Mouse (Mus musculus): ENCODE measurements around the gene Trpm7. TPM values are rescaled to one million over a fixed set of nuclear protein-coding genes. Genes with fewer than 3 reads are reported as not detected.

Trpm7 gene
- polyA plus RNA-seq, 1 experiment from 2014 or later = 40.5 TPM

DNA sequence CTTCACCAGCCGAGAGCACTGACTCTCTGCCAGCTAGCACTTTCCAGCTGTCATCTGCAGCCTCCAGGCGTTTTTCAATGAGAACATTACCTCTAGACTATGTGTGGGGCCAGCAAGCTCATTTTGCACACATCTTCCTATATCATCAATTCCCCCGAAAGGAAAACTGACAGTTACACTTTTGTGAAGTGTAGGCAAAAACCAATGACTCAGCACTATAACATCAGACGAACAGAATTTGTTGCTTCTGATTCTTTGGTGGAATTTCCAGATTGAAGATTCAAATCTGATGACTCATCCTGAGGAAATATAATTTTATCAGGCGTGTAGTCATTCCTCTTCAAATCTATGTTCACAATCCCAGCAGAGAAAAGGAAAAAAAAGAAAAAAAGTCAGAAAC lies 83.4 kb downstream of the Trpm7 start:
- no peak overlapping the region for H3K4me2 ChIP-seq (ENCODE audit: low read depth, low read length)
- H3K27me3 ChIP-seq (ENCODE audit: control insufficient read depth, insufficient read depth, low read length) = no peaks in the 10 kb centered on the region
- peaks cover 5% of the 10 kb centered on the region for H3K4me1 ChIP-seq (ENCODE audit: control insufficient read depth, insufficient read depth, low read length)
- H3K9me3 ChIP-seq (replicated peaks; ENCODE audit: control insufficient read depth, low read length) = no peaks in the 10 kb centered on the region
- WGBS = 76% methylated on average over 5 of the region's 5 CpGs
- no peak overlapping the region for H3K9ac ChIP-seq (ENCODE audit: low read length)
- H3K4me3 ChIP-seq (replicated peaks; ENCODE audit: low read length) = no peak overlapping the region
- H3K27ac ChIP-seq (ENCODE audit: low read length) = no peak overlapping the region
- no peak for ATAC-seq (ENCODE audit: insufficient read depth, low FRiP score)
- H3K36me3 ChIP-seq (ENCODE audit: control insufficient read depth, insufficient read depth, low read length) = peaks cover 12% of the 10 kb centered on the region

DNA sequence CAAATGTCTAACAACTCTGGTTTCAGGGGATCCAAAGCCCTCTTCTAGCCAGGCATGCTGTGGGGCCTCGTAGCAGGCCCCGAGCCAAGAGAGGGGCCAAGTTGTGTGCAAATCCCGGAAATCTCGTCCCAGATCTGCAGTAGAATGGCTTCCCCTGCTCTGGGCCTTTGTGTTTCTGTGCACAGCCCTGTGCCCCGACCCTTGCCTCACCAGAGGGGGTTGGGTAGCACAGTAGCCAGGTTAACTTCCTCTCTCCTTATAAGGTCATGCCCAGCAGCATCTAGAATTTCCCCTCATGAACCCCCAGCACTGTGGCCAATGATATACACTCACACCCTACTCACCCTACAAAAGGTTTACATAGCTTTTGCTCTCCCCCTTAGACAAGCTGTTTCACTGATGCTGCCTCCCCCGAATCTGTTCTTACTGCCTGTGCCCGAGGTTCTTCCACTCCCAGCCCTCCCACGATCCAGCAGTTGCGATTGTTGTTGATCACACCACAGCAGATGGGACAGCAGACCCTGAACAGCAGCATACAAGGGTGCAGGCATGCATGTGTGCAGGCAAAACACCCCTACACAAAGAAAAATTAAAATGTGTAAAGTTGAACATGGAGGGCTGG lies 88.2 kb downstream of the Trpm7 start:
- peak overlapping the region; percentile 44; the same call in 1 of the 2 replicates for H3K27ac ChIP-seq (ENCODE audit: low read length)
- H3K27me3 ChIP-seq (ENCODE audit: control insufficient read depth, insufficient read depth, low read length) = no peaks in the 10 kb centered on the region
- no peaks in the 10 kb centered on the region for H3K9me3 ChIP-seq (replicated peaks; ENCODE audit: control insufficient read depth, low read length)
- 0 out of 2 replicates have a peak, but pooled peaks cover 2% of the 10 kb centered on the region for H3K36me3 ChIP-seq (ENCODE audit: control insufficient read depth, insufficient read depth, low read length)
- no peak overlapping the region for H3K9ac ChIP-seq (ENCODE audit: low read length)
- WGBS = 31% methylated on average over 9 of the region's 9 CpGs
- H3K4me3 ChIP-seq (replicated peaks; ENCODE audit: low read length) = no peak overlapping the region
- H3K4me1 ChIP-seq (ENCODE audit: control insufficient read depth, insufficient read depth, low read length) = peaks cover 9% of the 10 kb centered on the region
- peak; percentile 71 for ATAC-seq (ENCODE audit: insufficient read depth, low FRiP score)
- no peak overlapping the region for H3K4me2 ChIP-seq (ENCODE audit: low read depth, low read length)

DNA sequence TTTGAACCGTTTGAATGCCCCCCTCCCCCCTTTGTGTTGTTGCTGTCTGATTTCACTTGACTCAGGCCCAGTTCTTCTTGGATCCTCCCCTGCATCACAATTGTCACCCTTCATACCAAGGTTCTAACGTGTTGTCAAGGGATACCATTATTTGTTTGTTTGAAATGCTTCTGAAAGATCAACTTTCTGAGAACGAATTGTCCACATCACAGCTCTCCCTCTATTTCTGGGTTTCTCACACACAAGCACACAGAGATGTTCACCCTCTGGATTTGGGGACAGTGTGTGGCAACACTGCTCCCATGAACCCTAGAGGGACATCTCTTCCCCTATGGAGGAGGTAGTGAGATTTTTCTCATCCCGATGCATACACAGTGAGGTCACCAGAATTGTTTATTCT lies 92.7 kb downstream of the Trpm7 start, which contains the start of gene Usp50:
TSS of gene Usp50 (minus strand) at position 101 of the 400 bp plus-strand sequence.
- Histone ChIP-seq H3K36me3 (ENCODE audit: control insufficient read depth, insufficient read depth, low read length) (no peaks in the 10 kb centered on the region), H3K27me3 (ENCODE audit: control insufficient read depth, insufficient read depth, low read length) (no peaks in the 10 kb centered on the region), H3K4me1 (ENCODE audit: control insufficient read depth, insufficient read depth, low read length) (peaks cover 9% of the 10 kb centered on the region), H3K4me2 (ENCODE audit: low read depth, low read length) (no peak within 1 kb of the TSS), H3K4me3 (replicated peaks; ENCODE audit: low read length) (no peak within 1 kb of the TSS), H3K9me3 (replicated peaks; ENCODE audit: control insufficient read depth, low read length) (no peaks in the 10 kb centered on the region), H3K9ac (ENCODE audit: low read length) (no peak within 1 kb of the TSS), H3K27ac (ENCODE audit: low read length) (no peak within 1 kb of the TSS)
- no peak for ATAC-seq (ENCODE audit: insufficient read depth, low FRiP score)
- 61% methylated on average over 4 of the region's 4 CpGs for WGBS

DNA sequence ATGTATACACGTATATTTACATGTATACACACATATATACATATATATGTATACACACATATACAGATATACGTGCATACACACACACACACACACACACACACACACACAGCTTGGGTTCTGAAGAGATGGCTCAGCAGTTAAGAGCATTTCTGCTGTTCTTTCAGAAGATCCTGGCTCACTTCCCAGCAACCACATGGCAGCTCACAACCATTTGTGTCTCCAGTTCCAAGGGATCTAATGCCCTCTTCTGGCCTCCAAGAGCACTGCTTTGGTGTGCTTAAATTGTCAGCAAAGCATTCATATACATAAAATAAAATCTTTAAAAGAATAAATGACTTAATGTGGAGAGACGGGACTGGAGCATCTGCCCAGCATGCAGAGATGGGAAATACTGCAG lies 93.6 kb downstream of the Trpm7 start:
- no peak for ATAC-seq (ENCODE audit: insufficient read depth, low FRiP score)
- no peaks in the 10 kb centered on the region for H3K9me3 ChIP-seq (replicated peaks; ENCODE audit: control insufficient read depth, low read length)
- no peaks in the 10 kb centered on the region for H3K36me3 ChIP-seq (ENCODE audit: control insufficient read depth, insufficient read depth, low read length)
- H3K4me2 ChIP-seq (ENCODE audit: low read depth, low read length) = no peak overlapping the region
- WGBS = 69% methylated on average over 3 of the region's 3 CpGs
- no peak overlapping the region for H3K9ac ChIP-seq (ENCODE audit: low read length)
- no peaks in the 10 kb centered on the region for H3K27me3 ChIP-seq (ENCODE audit: control insufficient read depth, insufficient read depth, low read length)
- H3K4me1 ChIP-seq (ENCODE audit: control insufficient read depth, insufficient read depth, low read length) = peaks cover 2% of the 10 kb centered on the region
- H3K4me3 ChIP-seq (replicated peaks; ENCODE audit: low read length) = no peak overlapping the region
- H3K27ac ChIP-seq (ENCODE audit: low read length) = no peak overlapping the region

DNA sequence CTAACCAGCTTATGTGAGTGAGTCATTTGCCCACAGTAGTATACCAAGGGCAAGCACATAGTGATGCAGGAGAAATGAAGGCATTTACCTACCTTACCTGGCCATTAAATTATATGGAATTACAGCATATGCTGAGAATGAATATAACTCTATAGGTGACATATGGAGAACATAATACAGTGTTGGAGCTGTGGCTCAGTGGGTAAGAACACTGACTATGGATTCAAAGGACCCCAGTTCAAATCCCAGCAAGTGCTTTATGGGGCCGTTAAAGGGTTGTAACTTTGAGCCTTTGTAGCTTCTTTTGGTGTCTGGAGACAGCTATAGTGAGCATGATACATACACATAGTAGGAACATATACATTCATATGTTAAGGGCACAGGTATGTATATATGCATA lies 94.6 kb downstream of the Trpm7 start:
- no peaks in the 10 kb centered on the region for H3K4me1 ChIP-seq (ENCODE audit: control insufficient read depth, insufficient read depth, low read length)
- no peak overlapping the region for H3K9ac ChIP-seq (ENCODE audit: low read length)
- no peaks in the 10 kb centered on the region for H3K36me3 ChIP-seq (ENCODE audit: control insufficient read depth, insufficient read depth, low read length)
- H3K4me2 ChIP-seq (ENCODE audit: low read depth, low read length) = no peak overlapping the region
- ATAC-seq (ENCODE audit: insufficient read depth, low FRiP score) = no peak
- H3K27me3 ChIP-seq (ENCODE audit: control insufficient read depth, insufficient read depth, low read length) = no peaks in the 10 kb centered on the region
- no peak overlapping the region for H3K27ac ChIP-seq (ENCODE audit: low read length)
- WGBS = 88% methylated on average over 1 of the region's 1 CpGs
- no peak overlapping the region for H3K4me3 ChIP-seq (replicated peaks; ENCODE audit: low read length)
- no peaks in the 10 kb centered on the region for H3K9me3 ChIP-seq (replicated peaks; ENCODE audit: control insufficient read depth, low read length)

DNA sequence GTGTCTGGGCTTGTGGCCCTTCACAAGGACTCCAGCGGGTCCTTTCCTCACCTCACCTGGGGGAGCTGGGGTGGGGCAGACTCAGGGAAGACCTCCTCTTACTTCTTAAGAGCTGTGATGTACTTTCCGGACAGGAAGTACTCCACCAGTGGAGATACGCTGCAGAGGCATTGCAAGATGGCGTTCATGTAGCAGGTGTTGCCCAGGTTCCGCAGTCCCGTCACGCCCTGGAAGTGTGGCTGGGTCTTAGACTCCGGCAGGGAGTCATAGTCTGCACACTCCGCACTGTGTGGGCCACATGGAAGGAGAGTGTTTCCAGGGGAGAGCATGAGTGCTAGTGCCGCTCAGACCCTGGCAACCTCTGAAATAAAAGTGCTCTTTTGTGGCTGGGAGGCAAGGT lies 95.7 kb downstream of the Trpm7 start:
- H3K9me3 ChIP-seq (replicated peaks; ENCODE audit: control insufficient read depth, low read length) = no peaks in the 10 kb centered on the region
- no peak overlapping the region for H3K27ac ChIP-seq (ENCODE audit: low read length)
- no peaks in the 10 kb centered on the region for H3K36me3 ChIP-seq (ENCODE audit: control insufficient read depth, insufficient read depth, low read length)
- no peaks in the 10 kb centered on the region for H3K27me3 ChIP-seq (ENCODE audit: control insufficient read depth, insufficient read depth, low read length)
- 89% methylated on average over 10 of the region's 10 CpGs for WGBS
- H3K9ac ChIP-seq (ENCODE audit: low read length) = no peak overlapping the region
- no peaks in the 10 kb centered on the region for H3K4me1 ChIP-seq (ENCODE audit: control insufficient read depth, insufficient read depth, low read length)
- no peak for ATAC-seq (ENCODE audit: insufficient read depth, low FRiP score)
- no peak overlapping the region for H3K4me3 ChIP-seq (replicated peaks; ENCODE audit: low read length)
- no peak overlapping the region for H3K4me2 ChIP-seq (ENCODE audit: low read depth, low read length)

DNA sequence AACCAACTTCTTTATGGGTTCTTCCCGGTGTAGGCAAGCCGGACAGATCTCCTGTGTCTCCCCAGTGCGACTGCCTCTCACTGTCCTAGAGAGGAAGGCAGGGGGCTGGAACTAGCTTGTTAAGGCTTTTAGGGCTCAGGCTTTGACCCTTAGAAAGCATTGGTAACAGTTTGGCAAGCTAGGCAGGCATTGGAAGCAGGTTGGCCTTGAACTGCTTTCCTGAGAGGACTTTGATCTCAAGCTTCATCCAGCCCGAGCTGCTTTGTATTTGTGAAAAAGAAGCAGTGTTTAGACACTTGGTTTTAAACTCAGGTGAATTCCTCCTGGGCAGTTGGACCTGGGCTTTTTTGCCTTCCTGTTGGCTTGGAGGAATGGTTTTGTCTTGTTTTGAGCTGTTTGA lies 97.2 kb downstream of the Trpm7 start:
- H3K9ac ChIP-seq (ENCODE audit: low read length) = no peak overlapping the region
- no peaks in the 10 kb centered on the region for H3K27me3 ChIP-seq (ENCODE audit: control insufficient read depth, insufficient read depth, low read length)
- H3K4me2 ChIP-seq (ENCODE audit: low read depth, low read length) = no peak overlapping the region
- 73% methylated on average over 4 of the region's 4 CpGs for WGBS
- no peaks in the 10 kb centered on the region for H3K9me3 ChIP-seq (replicated peaks; ENCODE audit: control insufficient read depth, low read length)
- H3K4me1 ChIP-seq (ENCODE audit: control insufficient read depth, insufficient read depth, low read length) = no peaks in the 10 kb centered on the region
- ATAC-seq (ENCODE audit: insufficient read depth, low FRiP score) = no peak
- H3K4me3 ChIP-seq (replicated peaks; ENCODE audit: low read length) = no peak overlapping the region
- no peaks in the 10 kb centered on the region for H3K36me3 ChIP-seq (ENCODE audit: control insufficient read depth, insufficient read depth, low read length)
- H3K27ac ChIP-seq (ENCODE audit: low read length) = no peak overlapping the region

DNA sequence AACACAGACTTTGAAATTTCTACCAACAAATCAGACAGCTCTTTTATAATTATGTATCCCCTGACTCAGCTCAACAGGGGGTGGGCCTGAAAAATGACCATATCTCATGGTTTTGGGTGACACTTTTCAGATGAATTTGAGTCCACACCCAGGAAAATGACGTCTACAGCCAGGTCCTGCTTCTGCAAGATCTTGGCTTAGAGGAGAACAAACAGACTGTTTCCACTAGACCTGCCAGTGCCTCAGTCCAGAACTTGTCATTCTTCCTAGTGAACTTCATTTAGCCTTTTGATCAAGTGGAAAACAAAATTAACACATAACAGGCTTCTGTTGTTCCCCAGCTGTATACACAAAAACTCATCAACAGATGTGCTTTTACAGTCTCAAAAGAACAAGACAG lies 99.6 kb downstream of the Trpm7 start:
- WGBS = 20% methylated on average over 1 of the region's 1 CpGs
- H3K36me3 ChIP-seq (ENCODE audit: control insufficient read depth, insufficient read depth, low read length) = no peaks in the 10 kb centered on the region
- no peaks in the 10 kb centered on the region for H3K9me3 ChIP-seq (replicated peaks; ENCODE audit: control insufficient read depth, low read length)
- no peaks in the 10 kb centered on the region for H3K4me1 ChIP-seq (ENCODE audit: control insufficient read depth, insufficient read depth, low read length)
- ATAC-seq (ENCODE audit: insufficient read depth, low FRiP score) = no peak
- no peak overlapping the region for H3K4me2 ChIP-seq (ENCODE audit: low read depth, low read length)
- H3K27me3 ChIP-seq (ENCODE audit: control insufficient read depth, insufficient read depth, low read length) = no peaks in the 10 kb centered on the region
- no peak overlapping the region for H3K4me3 ChIP-seq (replicated peaks; ENCODE audit: low read length)
- no peak overlapping the region for H3K9ac ChIP-seq (ENCODE audit: low read length)
- H3K27ac ChIP-seq (ENCODE audit: low read length) = no peak overlapping the region

DNA sequence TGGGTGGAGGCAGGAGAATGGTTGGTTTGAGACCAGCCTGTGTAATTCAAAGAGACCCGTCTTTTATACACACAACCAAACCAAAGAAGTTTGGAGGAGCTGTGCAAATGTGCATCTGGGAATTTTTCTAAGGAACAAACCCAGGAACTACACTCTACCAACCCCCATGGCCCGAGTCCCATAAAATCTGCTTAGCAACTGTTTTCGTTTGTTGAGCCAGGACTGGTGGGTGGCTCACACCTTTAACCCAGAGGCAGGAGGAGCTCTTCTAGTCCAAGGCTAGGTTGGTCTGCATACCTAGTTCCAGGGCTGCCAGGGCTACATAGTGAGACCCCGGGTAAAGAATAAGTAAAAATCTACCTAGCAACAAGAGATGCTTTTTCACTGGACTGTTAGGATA lies 100.1 kb downstream of the Trpm7 start:
- Histone ChIP-seq H3K27me3 (ENCODE audit: control insufficient read depth, insufficient read depth, low read length) (no peaks in the 10 kb centered on the region), H3K4me3 (replicated peaks; ENCODE audit: low read length) (no peak overlapping the region), H3K9me3 (replicated peaks; ENCODE audit: control insufficient read depth, low read length) (no peaks in the 10 kb centered on the region), H3K9ac (ENCODE audit: low read length) (no peak overlapping the region), H3K27ac (ENCODE audit: low read length) (no peak overlapping the region), H3K4me1 (ENCODE audit: control insufficient read depth, insufficient read depth, low read length) (no peaks in the 10 kb centered on the region), H3K4me2 (ENCODE audit: low read depth, low read length) (no peak overlapping the region), H3K36me3 (ENCODE audit: control insufficient read depth, insufficient read depth, low read length) (no peaks in the 10 kb centered on the region)
- WGBS = 60% methylated on average over 4 of the region's 4 CpGs
- ATAC-seq (ENCODE audit: insufficient read depth, low FRiP score) = no peak

All from stomach, embryonic 16.5 days (tissue).